Mouse (Mus musculus) CH12.LX (cell line): ENCODE measurements at regions not wholly inside any gene's neighbourhood (a gene's known extent, or its start where the extent isn't known, plus 50 kb on each side); places are given as distances from the start of the nearest gene placed in this dataset.

ENCODE experiments used
- DNase-seq: peaks from one replicate; pipeline ENCODE4 v3.0.0-alpha.2; 2013; ENCODE audit errors: extremely low read depth
- H3K27ac ChIP-seq: 2 replicates; pipeline ENCODE4 v1.5.1; 2012; ENCODE audit warnings: low read depth, mild to moderate bottlenecking, control low read depth, moderate library complexity; ENCODE audit not compliant: insufficient read depth
- H3K27me3 ChIP-seq: replicated peaks from 2 replicates; pipeline ENCODE3; 2012; ENCODE audit warnings: inconsistent platforms
- H3K36me3 ChIP-seq, 2 experiments: replicated peaks in 1 of 2; 2 replicates each; pipeline versions ENCODE3 to v1.6.1; 2012; ENCODE audit warnings: inconsistent platforms in 1 of 2, low read length in 1 of 2, mild to moderate bottlenecking in 1 of 2, mixed read lengths in 1 of 2, moderate library complexity in 1 of 2; ENCODE audit not compliant: control insufficient read depth in 1 of 2, insufficient read depth in 1 of 2
- H3K4me1 ChIP-seq, 2 experiments: 2 replicates each; pipeline ENCODE4 v1.6.1; 2012; ENCODE audit warnings: inconsistent platforms in 1 of 2, moderate library complexity in 1 of 2; ENCODE audit not compliant: insufficient read depth in 2 of 2, control insufficient read depth in 1 of 2
- H3K4me2 ChIP-seq: 2 replicates; pipeline ENCODE4 v1.6.1; 2012; ENCODE audit warnings: low read depth, mild to moderate bottlenecking, control low read depth; ENCODE audit not compliant: poor library complexity, insufficient read depth, severe bottlenecking
- H3K4me3 ChIP-seq, 3 experiments: fragments of 150-350 bp in 1 of 3; sonication (generic) in 1 of 3; replicated peaks in 1 of 3; 2 replicates each; pipeline versions ENCODE3 to v1.5.1; 2011 to 2012; ENCODE audit warnings: low read depth in 2 of 3, low read length in 2 of 3, mild to moderate bottlenecking in 2 of 3, moderate library complexity in 2 of 3, control low read depth in 1 of 3, improper control_type of control experiment in 1 of 3, inconsistent platforms in 1 of 3, mixed read lengths in 1 of 3; ENCODE audit not compliant: poor library complexity in 1 of 3
- H3K79me2 ChIP-seq: replicated peaks from 2 replicates; pipeline ENCODE4 v1.6.1; 2012; ENCODE audit warnings: mild to moderate bottlenecking, moderate library complexity; ENCODE audit not compliant: control insufficient read depth, poor library complexity, insufficient read depth, severe bottlenecking; ENCODE audit errors: extremely low read depth
- H3K9ac ChIP-seq: 2 replicates; pipeline ENCODE4 v1.6.1; 2012; ENCODE audit warnings: low read depth, mild to moderate bottlenecking, control low read depth, moderate library complexity; ENCODE audit not compliant: insufficient read depth
- H3K9me3 ChIP-seq: replicated peaks from 2 replicates; pipeline ENCODE3; 2012; ENCODE audit warnings: low read length, inconsistent platforms, mixed read lengths
- BHLHE40 ChIP-seq: IDR thresholded peaks from 2 replicates; pipeline ENCODE4 v1.6.1; 2011; ENCODE audit warnings: mild to moderate bottlenecking, low read depth, low read length, improper control_type of control experiment
- CHD2 ChIP-seq: IDR thresholded peaks from 2 replicates; pipeline ENCODE4 v1.6.1; 2011; ENCODE audit warnings: low read length, improper control_type of control experiment
- E2F4 ChIP-seq: IDR thresholded peaks from 2 replicates; pipeline ENCODE4 v1.6.1; 2011; ENCODE audit warnings: low read depth, low read length, improper control_type of control experiment; ENCODE audit not compliant: insufficient replicate concordance
- ELF1 ChIP-seq: IDR thresholded peaks from 2 replicates; pipeline ENCODE4 v1.6.1; 2014; ENCODE audit warnings: low read depth, mild to moderate bottlenecking, inconsistent platforms, low read length, improper control_type of control experiment
- EP300 ChIP-seq: IDR thresholded peaks from 2 replicates; pipeline ENCODE4 v1.6.1; 2011; ENCODE audit warnings: low read length, improper control_type of control experiment
- IRF4 ChIP-seq: IDR thresholded peaks from 2 replicates; pipeline ENCODE4 v1.6.1; 2014; ENCODE audit warnings: low read depth, mild to moderate bottlenecking, inconsistent platforms, low read length, improper control_type of control experiment
- JUND ChIP-seq: conservative IDR thresholded peaks from 2 replicates; pipeline ENCODE4 v1.6.1; 2011; ENCODE audit warnings: low read depth, low read length, improper control_type of control experiment
- MAX ChIP-seq: IDR thresholded peaks from 2 replicates; pipeline ENCODE4 v1.6.1; 2011; ENCODE audit warnings: low read length, improper control_type of control experiment
- MXI1 ChIP-seq: IDR thresholded peaks from 2 replicates; pipeline ENCODE4 v1.6.1; 2011; ENCODE audit warnings: mild to moderate bottlenecking, low read depth, low read length, improper control_type of control experiment
- MYC ChIP-seq: IDR thresholded peaks from 2 replicates; pipeline ENCODE4 v1.6.1; 2011; ENCODE audit warnings: low read depth, mild to moderate bottlenecking, improper control_type of control experiment, low read length
- NRF1 ChIP-seq: IDR thresholded peaks from 2 replicates; pipeline ENCODE4 v1.6.1; 2014; ENCODE audit warnings: low read depth, mild to moderate bottlenecking, inconsistent platforms, low read length, improper control_type of control experiment, moderate library complexity
- SMC3 ChIP-seq: IDR thresholded peaks from 2 replicates; pipeline ENCODE4 v1.6.1; 2011; ENCODE audit warnings: low read depth, low read length, improper control_type of control experiment
- TBP ChIP-seq: conservative IDR thresholded peaks from 2 replicates; pipeline ENCODE4 v1.6.1; 2011; ENCODE audit warnings: low read depth, low read length, improper control_type of control experiment
- TCF12 ChIP-seq: IDR thresholded peaks from 2 replicates; pipeline ENCODE4 v1.6.1; 2014; ENCODE audit warnings: low read depth, mild to moderate bottlenecking, inconsistent platforms, low read length, improper control_type of control experiment
- UBTF ChIP-seq: IDR thresholded peaks from 2 replicates; pipeline ENCODE4 v1.6.1; 2012; ENCODE audit warnings: low read depth, mild to moderate bottlenecking, inconsistent platforms, low read length, improper control_type of control experiment, moderate library complexity
- USF1 ChIP-seq: IDR thresholded peaks from 2 replicates; pipeline ENCODE4 v1.6.1; 2014; ENCODE audit warnings: low read depth, mild to moderate bottlenecking, inconsistent platforms, low read length, improper control_type of control experiment
- USF2 ChIP-seq: conservative IDR thresholded peaks from 2 replicates; pipeline ENCODE4 v1.6.1; 2011; ENCODE audit warnings: low read depth, low read length, improper control_type of control experiment
- ZC3H11A ChIP-seq: IDR thresholded peaks from 2 replicates; pipeline ENCODE4 v1.6.1; 2012; ENCODE audit warnings: low read depth, mild to moderate bottlenecking, inconsistent platforms, low read length, improper control_type of control experiment
- ZKSCAN1 ChIP-seq: IDR thresholded peaks from 2 replicates; pipeline ENCODE4 v1.6.1; 2012; ENCODE audit warnings: low read depth, inconsistent platforms, low read length, improper control_type of control experiment, borderline replicate concordance
- ZNF384 ChIP-seq: IDR thresholded peaks from 2 replicates; pipeline ENCODE4 v1.6.1; 2012; ENCODE audit warnings: low read depth, low read length, improper control_type of control experiment, inconsistent platforms
- dilution Hi-C: fragments of 300-500 bp; cut with MboI; formaldehyde crosslinking; loops from 2 replicates; pipeline ENCODE4 v1.14.3; 2020; ENCODE audit warnings: low sequenced_read_pairs; ENCODE audit not compliant: extremely low pct_unique_long_range_greater_than_20kb, extremely low pct_ligation_motif_present
- in situ Hi-C: fragments of 300-500 bp; cut with MboI; formaldehyde crosslinking; loops from 3 replicates; pipeline ENCODE4 v1.14.3; 2019; ENCODE audit warnings: low sequenced_read_pairs, low pct_ligation_motif_present, low pct_unique_long_range_greater_than_20kb, mixed read lengths

DNA sequence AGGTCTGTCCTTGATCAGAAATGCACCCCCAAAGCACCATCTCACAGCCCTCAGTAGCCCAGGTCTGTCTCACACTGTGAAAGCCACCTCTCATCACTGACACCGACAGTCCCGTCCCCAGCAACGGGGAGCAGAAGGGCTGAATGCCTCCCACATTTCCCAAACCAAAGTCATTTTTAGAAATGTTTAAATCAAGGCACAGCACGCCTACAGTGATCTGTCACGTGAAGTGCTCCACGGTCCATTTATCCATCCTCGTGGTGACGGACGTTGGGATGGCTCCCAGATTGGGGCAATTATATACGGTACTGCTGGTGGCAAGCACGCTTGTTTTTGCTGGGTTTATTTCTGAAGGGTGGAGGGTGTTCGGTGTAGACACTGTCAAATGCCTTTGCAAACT lies 168.7 kb downstream of the Tshz3 start:
- in situ Hi-C loops = no loop called here
- Histone ChIP-seq H3K27ac (no peak overlapping the region), H3K36me3 (no peaks in the 10 kb centered on the region), H3K4me3 (no peak overlapping the region), H3K4me1 (no peaks in the 10 kb centered on the region), H3K9ac (no peak overlapping the region), H3K79me2 (no peaks in the 10 kb centered on the region), H3K4me2 (no peak overlapping the region), H3K9me3 (peaks cover 81% of the 10 kb centered on the region), H3K27me3 (no peaks in the 10 kb centered on the region)
- no peak for DNase-seq
- dilution Hi-C loops = no loop called here
- TF ChIP-seq JUND (no peak), SMC3 (no peak), MAX (no peak), IRF4 (no peak), TBP (no peak), E2F4 (no peak), USF1 (no peak), USF2 (no peak), ZC3H11A (no peak), EP300 (no peak), ELF1 (no peak), MYC (no peak)

DNA sequence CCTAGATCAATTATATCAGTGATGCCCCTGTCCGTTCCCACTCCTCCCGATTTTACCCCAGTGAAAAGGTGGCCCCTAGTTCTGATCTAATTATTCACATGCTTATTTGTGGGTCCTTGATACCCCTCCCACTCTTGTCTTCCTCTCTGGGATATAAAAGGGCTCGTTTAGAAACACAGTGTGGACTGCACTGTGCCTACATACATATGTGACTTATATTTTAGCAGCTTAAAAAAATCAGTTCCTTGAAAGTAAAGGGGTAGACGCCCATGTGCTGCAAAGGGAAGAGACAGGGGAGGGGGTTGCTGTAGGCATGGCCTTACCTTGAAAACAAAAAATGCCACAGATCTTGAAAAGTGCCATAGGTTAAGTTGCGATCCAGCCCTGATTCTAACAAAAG lies 176.1 kb downstream of the Tshz3 start:
- no peak for DNase-seq
- peaks cover 80% of the 10 kb centered on the region for H3K9me3 ChIP-seq
- H3K27me3 ChIP-seq = no peaks in the 10 kb centered on the region
- no peaks in the 10 kb centered on the region for H3K79me2 ChIP-seq
- H3K36me3 ChIP-seq = no peaks in the 10 kb centered on the region
- TF ChIP-seq ELF1 (no peak), MYC (no peak), ZKSCAN1 (no peak), CHD2 (no peak), IRF4 (no peak), ZNF384 (no peak), TCF12 (no peak), E2F4 (no peak), JUND (no peak), NRF1 (no peak), BHLHE40 (no peak), UBTF (no peak), MXI1 (no peak)
- in situ Hi-C loops (no loop called here), dilution Hi-C loops (no loop called here)
- no peaks in the 10 kb centered on the region for H3K4me1 ChIP-seq
- H3K9ac ChIP-seq = no peak overlapping the region
- H3K4me2 ChIP-seq = no peak overlapping the region
- no peak overlapping the region for H3K27ac ChIP-seq
- no peak overlapping the region for H3K4me3 ChIP-seq
